Mouse (Mus musculus) gonadal fat pad, adult 2 months (tissue): ENCODE measurements at regions not wholly inside any gene's neighbourhood (a gene's known extent, or its start where the extent isn't known, plus 50 kb on each side); places are given as distances from the start of the nearest gene placed in this dataset.
"Not testable (repeated sequence)": the region's sequence is repeated elsewhere in the genome, so short reads cannot be mapped to it uniquely, and the experiment has no call there.

Source experiments
- DNase-seq: peaks from one replicate; pipeline ENCODE4 v3.0.0-alpha.2; 2012; ENCODE audit warnings: low read depth

DNA sequence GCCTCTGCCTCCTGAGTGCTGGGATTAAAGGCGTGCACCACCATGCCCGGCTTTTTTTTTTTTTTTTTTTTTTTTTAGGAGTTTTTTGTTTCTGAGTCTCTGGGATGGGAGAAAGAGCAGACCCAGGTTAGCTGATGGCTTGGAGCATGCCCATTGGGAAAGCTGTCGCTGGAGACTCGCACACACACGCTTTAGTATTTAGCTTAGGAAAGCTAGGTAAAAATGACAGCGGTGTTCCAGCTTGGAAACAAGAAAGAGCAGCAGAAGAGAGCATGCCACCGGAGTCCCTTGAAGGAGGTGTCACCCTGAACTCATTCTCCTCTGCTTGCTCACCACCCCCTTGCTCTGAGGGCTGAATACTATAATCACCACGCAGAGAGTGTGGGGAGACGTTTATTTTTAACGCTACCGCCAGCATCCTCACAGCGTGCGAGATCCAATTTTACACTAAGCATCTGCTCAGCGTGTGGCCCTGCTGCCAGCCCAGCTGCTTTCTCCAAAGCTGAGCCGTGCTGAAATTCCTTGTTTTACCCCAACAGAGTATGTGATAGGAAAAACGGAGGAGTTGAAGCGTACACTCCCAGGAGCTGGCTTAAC lies 95.9 kb upstream of the Map3k1 start:
- no peak for DNase-seq

DNA sequence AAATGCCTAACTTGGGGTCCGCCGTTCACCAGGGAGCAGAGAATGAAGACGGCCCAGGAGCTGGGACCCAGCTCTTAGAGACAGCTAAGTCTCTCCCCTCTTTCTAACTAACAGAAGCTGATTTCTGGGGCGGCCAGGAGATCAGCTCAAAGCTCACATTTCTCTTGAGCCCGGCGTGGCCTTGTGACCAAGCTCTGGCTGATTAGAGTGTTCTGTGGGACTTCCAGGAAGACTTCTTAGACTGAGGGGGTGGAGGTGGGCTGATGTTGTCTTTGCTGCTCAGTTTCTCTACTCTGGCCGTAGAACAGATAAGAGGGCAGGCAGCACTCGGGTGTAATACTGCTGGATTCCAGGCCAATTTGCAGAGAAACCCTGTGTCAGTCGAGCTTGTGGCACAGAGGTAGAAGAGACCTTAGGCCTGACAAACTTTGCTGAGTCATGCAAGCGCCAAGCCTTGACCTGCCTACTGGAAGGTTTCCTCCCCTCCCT lies 96.5 kb upstream of the Map3k1 start:
- DNase-seq: no peak

- no peak for DNase-seq
Observed at GRCm38 (mm10) chr13:111911071-111911470, 102.3 kb upstream of the Map3k1 start.

DNA sequence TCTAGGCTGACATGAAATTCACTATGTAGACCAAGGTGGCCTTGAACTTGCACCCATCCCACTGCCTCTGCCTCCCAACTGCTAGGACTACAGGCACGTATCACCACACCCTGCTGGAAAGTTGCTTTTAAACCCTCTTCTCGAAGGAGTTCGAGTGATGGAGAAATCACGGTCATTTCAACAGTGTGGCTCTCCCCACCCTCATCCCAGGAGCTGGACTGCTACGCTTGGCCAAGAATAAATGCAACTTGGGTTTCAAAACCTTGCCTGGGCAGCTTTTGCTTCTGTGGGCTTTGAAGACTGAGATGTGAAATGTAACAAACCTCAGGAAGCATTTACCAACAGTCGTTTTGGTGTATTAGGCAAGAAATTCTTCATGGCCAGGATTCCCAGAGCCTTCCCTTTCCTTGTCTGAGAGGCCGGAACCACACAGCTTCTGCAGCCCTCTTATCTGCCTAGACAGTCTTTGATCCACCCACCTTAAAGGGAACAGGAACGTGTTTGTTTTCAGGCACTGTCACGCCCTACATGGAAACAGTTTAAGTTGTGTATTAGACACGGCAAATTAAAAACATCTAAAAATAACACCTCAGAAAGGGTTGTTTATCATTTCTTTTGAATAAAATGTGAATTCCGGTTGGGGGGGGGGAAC lies 103.0 kb upstream of the Map3k1 start:
- DNase-seq: no peak

DNA sequence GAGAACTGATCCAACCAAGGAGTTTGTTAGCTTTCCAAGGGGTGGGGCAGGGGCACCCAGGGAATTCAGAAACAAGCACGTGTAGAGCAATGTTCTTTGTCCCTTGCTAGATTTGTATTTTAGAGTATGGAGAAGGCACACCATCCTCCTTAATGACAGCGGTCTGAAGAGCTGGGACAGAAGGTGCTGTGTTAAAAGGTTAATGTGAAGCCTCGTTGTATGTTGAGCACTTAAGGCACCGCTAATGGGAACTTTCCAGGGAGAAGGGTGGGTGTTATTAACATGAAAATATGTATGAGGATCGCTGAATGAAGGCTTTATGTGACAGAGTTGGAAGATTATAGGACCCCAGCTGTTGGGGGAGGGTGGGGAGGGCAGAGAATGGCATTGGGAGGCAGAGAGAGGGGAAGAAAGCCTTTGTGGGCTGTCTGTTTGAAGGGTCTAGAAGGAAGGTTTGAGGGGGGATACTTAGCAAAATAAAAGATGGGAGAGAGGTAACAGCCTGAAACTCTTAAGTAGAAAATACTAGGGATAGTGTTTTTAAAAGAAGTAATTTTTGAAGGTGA lies 105.6 kb upstream of the Map3k1 start:
- DNase-seq: no peak

DNA sequence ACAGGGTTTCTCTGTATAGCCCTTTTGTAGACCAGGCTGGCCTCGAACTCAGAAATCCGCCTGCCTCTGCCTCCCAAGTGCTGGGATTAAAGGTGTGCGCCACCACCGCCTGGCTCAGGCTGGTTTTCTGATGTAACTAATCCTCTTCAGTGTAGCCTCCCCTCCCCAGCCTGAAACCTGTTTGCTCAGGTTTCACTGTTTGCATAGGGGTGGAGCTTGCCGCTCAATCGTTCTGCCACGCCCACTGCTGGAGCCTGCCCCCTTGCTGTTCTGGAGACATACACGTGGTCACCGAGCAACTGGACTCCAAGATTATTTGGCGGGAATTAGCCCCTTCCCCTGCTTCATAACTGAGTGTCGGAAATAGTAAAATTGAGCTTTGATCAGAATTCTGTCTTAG lies 110.6 kb upstream of the Map3k1 start:
- DNase-seq: not testable (repeated sequence)

GRCm38 (mm10) chr13:111920534-111920933 lies 111.7 kb upstream of the Map3k1 start:
- no peak for DNase-seq

DNA sequence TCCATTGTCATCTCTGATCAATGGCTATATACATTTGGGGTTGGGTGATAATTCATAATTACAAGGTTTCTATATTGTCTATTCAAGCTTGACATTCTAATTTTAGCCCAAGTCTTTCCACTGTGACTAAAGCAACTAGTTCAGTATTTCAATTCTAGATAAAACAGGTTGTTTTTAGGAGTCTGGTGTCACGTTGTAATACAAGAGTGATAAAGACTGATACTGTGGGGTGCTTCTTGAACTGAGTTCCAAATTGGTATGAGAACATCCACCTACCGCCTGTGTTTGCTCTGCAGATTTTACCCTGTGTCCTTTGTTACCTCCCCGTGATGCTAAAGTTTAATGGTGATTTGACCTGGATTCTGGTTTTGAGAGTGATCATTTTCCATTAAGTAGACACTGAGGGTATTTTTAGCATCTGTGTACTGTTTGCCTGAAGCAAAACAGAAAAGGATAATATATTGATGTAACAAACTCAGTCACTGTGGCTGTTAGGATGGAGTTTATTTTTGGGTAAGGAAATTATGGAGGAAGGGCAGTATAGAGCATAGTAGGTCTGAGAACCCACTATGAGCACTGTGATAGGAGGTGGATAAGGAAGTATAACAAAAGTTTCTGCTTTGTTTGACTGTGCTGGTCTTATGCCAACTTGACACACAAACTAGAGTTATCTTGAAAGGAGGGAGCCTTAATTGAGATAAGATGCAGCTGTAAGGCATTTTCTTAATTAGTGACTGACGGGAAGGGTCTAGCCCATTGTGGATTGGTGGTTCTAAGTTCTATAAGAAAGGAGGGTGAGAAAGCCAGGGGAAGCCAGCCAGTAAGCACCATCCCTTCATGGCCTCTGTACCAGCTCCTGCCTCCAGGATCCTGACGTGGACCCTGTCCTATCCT lies 112.6 kb upstream of the Map3k1 start:
- no peak for DNase-seq

DNA sequence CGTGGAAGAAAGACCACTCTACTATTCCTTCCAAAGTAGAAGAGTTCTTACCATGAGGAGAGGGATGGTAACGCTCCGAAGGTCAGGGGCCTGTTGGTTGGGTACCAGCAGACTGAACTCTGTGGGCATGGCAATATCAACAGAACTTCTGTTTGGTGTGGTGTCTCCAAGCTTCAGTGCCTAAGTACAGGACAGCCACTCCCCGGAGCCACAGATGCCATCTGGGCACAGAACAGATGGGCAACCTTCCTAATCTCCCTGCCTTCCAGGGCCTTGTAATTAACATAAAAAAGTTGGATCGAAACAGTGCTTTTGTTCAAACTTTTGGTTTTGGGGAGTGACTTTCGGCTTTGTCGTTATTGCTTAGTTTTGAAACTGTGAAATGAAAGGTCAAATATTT lies 116.6 kb upstream of the Map3k1 start:
- no peak for DNase-seq

GRCm38 (mm10) chr13:111926801-111927200 lies 118.0 kb upstream of the Map3k1 start:
- DNase-seq: no peak

- DNase-seq: no peak
Observed at GRCm38 (mm10) chr13:111927489-111927888, 118.7 kb upstream of the Map3k1 start.

GRCm38 (mm10) chr13:111928636-111929544 lies 120.1 kb upstream of the Map3k1 start:
- no peak for DNase-seq

DNA sequence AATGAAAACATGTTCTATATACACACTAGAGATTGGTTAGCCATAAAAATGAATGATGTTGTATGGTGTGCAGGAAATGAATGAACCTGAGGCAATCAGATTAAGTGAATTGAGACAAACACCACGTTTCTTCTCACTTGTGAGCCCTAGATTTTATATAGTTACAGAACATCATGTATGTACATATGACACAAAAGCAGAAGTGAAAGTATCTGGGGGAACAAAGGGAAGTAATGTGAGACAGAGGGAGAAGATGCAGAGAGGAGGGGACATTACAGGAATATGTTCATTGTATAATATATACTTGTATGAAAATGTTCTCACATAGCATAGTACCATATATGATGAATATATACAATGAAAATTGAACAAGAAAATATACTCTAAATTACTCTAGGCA lies 121.1 kb upstream of the Map3k1 start:
- DNase-seq: no peak

DNA sequence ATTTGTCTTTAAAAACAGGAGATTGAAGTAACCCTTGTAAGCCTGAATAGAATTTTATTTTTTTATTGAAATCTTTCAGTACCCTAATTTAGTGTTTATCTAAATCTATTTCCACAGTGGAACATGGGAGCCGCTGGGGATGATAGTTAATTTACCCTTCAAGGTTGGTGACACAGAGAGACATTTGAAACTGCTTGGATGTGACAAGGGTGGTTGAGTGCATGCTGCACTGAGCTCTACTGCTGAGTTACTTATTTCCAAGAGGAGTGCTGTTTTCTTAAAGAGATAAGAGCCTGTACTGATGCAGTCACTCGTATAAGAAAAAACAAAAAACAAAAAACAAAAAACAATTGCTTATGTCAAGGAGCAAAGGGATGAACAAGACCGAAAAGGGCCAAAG lies 123.7 kb upstream of the Map3k1 start:
- DNase-seq: no peak

- no peak for DNase-seq
Observed at GRCm38 (mm10) chr13:111933526-111934240, 124.9 kb upstream of the Map3k1 start.

DNA sequence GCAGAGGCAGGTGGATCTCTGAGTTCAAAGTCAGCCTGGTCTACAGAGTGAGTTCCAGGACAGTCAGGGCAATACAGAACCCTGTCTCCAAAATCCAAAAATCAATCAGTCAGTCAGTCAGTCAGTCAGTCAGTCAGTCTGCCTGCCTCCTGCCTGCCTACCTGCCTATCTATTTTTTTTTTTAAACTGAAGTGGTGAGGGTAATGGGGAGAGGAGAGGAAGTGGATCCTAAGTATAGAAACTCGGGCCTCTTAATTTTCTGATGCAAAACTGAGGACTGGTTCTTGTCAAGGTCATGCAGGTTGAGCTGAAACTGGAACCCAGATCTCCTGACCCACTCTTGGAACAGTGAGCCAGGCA lies 126.9 kb upstream of the Map3k1 start:
- DNase-seq: no peak

GRCm38 (mm10) chr13:111936081-111936857 lies 127.5 kb upstream of the Map3k1 start:
- DNase-seq: no peak

- no peak for DNase-seq
Observed at GRCm38 (mm10) chr13:111936983-111937382, 128.2 kb upstream of the Map3k1 start.

- DNase-seq: no peak
Observed at GRCm38 (mm10) chr13:111938896-111939422, 130.2 kb upstream of the Map3k1 start.
